Mouse (Mus musculus) intestine, embryonic 16.5 days (tissue): ENCODE data around the gene Olfr1261. TPM values are rescaled to one million over a fixed set of nuclear protein-coding genes. Genes with fewer than 3 reads are reported as not detected.

Experiments used
- polyA plus RNA-seq: library from polyadenylated mRNA; unstranded; fragments of >200 nt; fragmentation: Nextera tagmentation; extraction: Ambion mirVana; gene quantifications from 2 replicates; pipeline ENCODE4 v1.2.1, GENCODE M21; 2015

Olfr1261 gene
- polyA plus RNA-seq, 1 experiment from 2014 or later = not detected

Other genes starting within 250 kb of the Olfr1261 start
- gene Olfr1253, start 234.1 kb upstream of the Olfr1261 start, polyA plus RNA-seq = not detected in 2 replicates
- gene Olfr1254, start 197.6 kb upstream of the Olfr1261 start, polyA plus RNA-seq = not detected in 2 replicates
- gene Olfr1255, start 179.2 kb upstream of the Olfr1261 start, polyA plus RNA-seq = not detected in 2 replicates
- gene Olfr1256, start 149.7 kb upstream of the Olfr1261 start, polyA plus RNA-seq = not detected in 2 replicates
- gene Olfr48, start 143.0 kb upstream of the Olfr1261 start, polyA plus RNA-seq = not detected in 2 replicates
- gene Olfr1257, start 112.8 kb upstream of the Olfr1261 start, polyA plus RNA-seq = not detected in 2 replicates
- not detected in 2 replicates for gene Olfr1258, start 63.9 kb upstream of the Olfr1261 start, polyA plus RNA-seq
- gene Olfr1259, start 42.6 kb upstream of the Olfr1261 start, polyA plus RNA-seq = not detected in 2 replicates
- gene Olfr1260, start 16.9 kb upstream of the Olfr1261 start, polyA plus RNA-seq = not detected in 2 replicates
- not detected in 2 replicates for gene Olfr1262, start 8.9 kb downstream of the Olfr1261 start, polyA plus RNA-seq
- not detected in 2 replicates for gene Olfr1263, start 20.9 kb downstream of the Olfr1261 start, polyA plus RNA-seq
- not detected in 2 replicates for gene Olfr1264, start 34.4 kb downstream of the Olfr1261 start, polyA plus RNA-seq
- gene Olfr1265, start 44.1 kb downstream of the Olfr1261 start, polyA plus RNA-seq = not detected in 2 replicates
- gene Olfr140, start 72.4 kb downstream of the Olfr1261 start, polyA plus RNA-seq = not detected in 2 replicates
- gene Olfr1269, start 130.2 kb downstream of the Olfr1261 start, polyA plus RNA-seq = not detected in 2 replicates
- not detected in 2 replicates for gene Olfr32, start 151.1 kb downstream of the Olfr1261 start, polyA plus RNA-seq
- gene Olfr1270, start 161.9 kb downstream of the Olfr1261 start, polyA plus RNA-seq = not detected in 2 replicates
- gene Olfr1506, start 233.3 kb downstream of the Olfr1261 start, polyA plus RNA-seq = not detected in 2 replicates